Mouse (Mus musculus) midbrain, embryonic 14.5 days (tissue): ENCODE data around the gene Miga2. TPM values are rescaled to one million over a fixed set of nuclear protein-coding genes. Genes with fewer than 3 reads are reported as not detected.

Source experiments
- ATAC-seq: fragments of 200-750 bp; cut with Nextera tagmentation; 2 replicates; pipeline ENCODE4 v1.8.0; 2017; ENCODE audit warnings: moderate number of reproducible peaks, moderate library complexity; ENCODE audit not compliant: low FRiP score, low TSS enrichment
- DNase-seq: peaks from one replicate; pipeline ENCODE4 v3.0.0-alpha.2; 2015
- H3K27ac ChIP-seq: fragments of 300-500 bp; sonication (generic); replicated peaks from 2 replicates; pipeline ENCODE4 v1.5.1; 2014; ENCODE audit warnings: mild to moderate bottlenecking, low read depth, low read length, moderate library complexity
- H3K27me3 ChIP-seq: fragments of 300-500 bp; sonication (generic); 2 replicates; pipeline ENCODE4 v1.6.1; 2014; ENCODE audit warnings: low read length, control low read depth, mixed read lengths; ENCODE audit not compliant: control insufficient read depth, insufficient read depth
- H3K36me3 ChIP-seq: fragments of 300-500 bp; sonication (generic); 2 replicates; pipeline ENCODE4 v1.6.1; 2014; ENCODE audit warnings: low read length, control low read depth; ENCODE audit not compliant: control insufficient read depth, insufficient read depth
- H3K4me1 ChIP-seq: fragments of 300-500 bp; sonication (generic); 2 replicates; pipeline ENCODE4 v1.6.1; 2014; ENCODE audit warnings: mild to moderate bottlenecking, antibody characterized with exemption, low read length, control low read depth; ENCODE audit not compliant: control insufficient read depth, insufficient read depth
- H3K4me2 ChIP-seq: fragments of 300-500 bp; sonication (generic); 2 replicates; pipeline ENCODE4 v1.6.1; 2014; ENCODE audit warnings: mild to moderate bottlenecking, low read length, moderate library complexity
- H3K4me3 ChIP-seq: fragments of 300-500 bp; sonication (generic); replicated peaks from 2 replicates; pipeline ENCODE4 v1.5.1; 2014; ENCODE audit warnings: low read depth, low read length
- H3K9ac ChIP-seq: fragments of 300-500 bp; sonication (generic); replicated peaks from 2 replicates; pipeline ENCODE4 v1.6.1; 2014; ENCODE audit warnings: mild to moderate bottlenecking, low read length, moderate library complexity
- H3K9me3 ChIP-seq: fragments of 300-500 bp; sonication (generic); 2 replicates; pipeline ENCODE4 v1.6.1; 2016; ENCODE audit warnings: low read length, control low read depth, mixed read lengths; ENCODE audit not compliant: control insufficient read depth
- WGBS: fragments of 180-500 bp; shearing (Covaris S2); extraction: QIAGEN DNeasy Blood & Tissue Kit; methylation state at CpG from one replicate; pipeline ENCODE4 v1.1.7; 2014; 5-methylcytosine and 5-hydroxymethylcytosine counted together
- polyA plus RNA-seq: library from polyadenylated mRNA; unstranded; fragments of >200 nt; fragmentation: Nextera tagmentation; extraction: Ambion mirVana; gene quantifications from 2 replicates; pipeline ENCODE4 v1.2.1, GENCODE M21; 2014

Gene Miga2
- polyA plus RNA-seq, 1 experiment from 2014 or later = 26.1 TPM

GRCm38 (mm10) chr2:30371544-30371943, 7.5 kb downstream of the Miga2 start:
- no peak overlapping the region for H3K27ac ChIP-seq
- no peak overlapping the region for H3K4me2 ChIP-seq
- H3K9ac ChIP-seq = no peak overlapping the region
- peaks cover 83% of the 10 kb centered on the region for H3K36me3 ChIP-seq
- H3K27me3 ChIP-seq = no peaks in the 10 kb centered on the region
- no peaks in the 10 kb centered on the region for H3K4me1 ChIP-seq
- ATAC-seq (no peak), DNase-seq (no peak)
- H3K4me3 ChIP-seq = no peak overlapping the region
- no peaks in the 10 kb centered on the region for H3K9me3 ChIP-seq
- 97% methylated on average over 8 of the region's 8 CpGs for WGBS

- WGBS = 98% methylated on average over 5 of the region's 5 CpGs
- Histone ChIP-seq H3K4me3 (no peak overlapping the region), H3K4me1 (no peaks in the 10 kb centered on the region), H3K27me3 (no peaks in the 10 kb centered on the region), H3K9me3 (no peaks in the 10 kb centered on the region), H3K4me2 (no peak overlapping the region), H3K9ac (no peak overlapping the region), H3K36me3 (peaks cover 90% of the 10 kb centered on the region), H3K27ac (no peak overlapping the region)
- DNase-seq (no peak), ATAC-seq (no peak)
Observed at GRCm38 (mm10) chr2:30372726-30373125, 8.7 kb downstream of the Miga2 start.

- 93% methylated on average over 10 of the region's 10 CpGs for WGBS
Observed at GRCm38 (mm10) chr2:30375893-30376292, 11.9 kb downstream of the Miga2 start.

GRCm38 (mm10) chr2:30377721-30378120, 13.7 kb downstream of the Miga2 start:
- H3K4me2 ChIP-seq = no peak overlapping the region
- WGBS = 96% methylated on average over 5 of the region's 5 CpGs
- DNase-seq (no peak), ATAC-seq (no peak)
- no peak overlapping the region for H3K4me3 ChIP-seq
- H3K9ac ChIP-seq = no peak overlapping the region
- no peak overlapping the region for H3K27ac ChIP-seq
- no peaks in the 10 kb centered on the region for H3K4me1 ChIP-seq
- peaks cover 86% of the 10 kb centered on the region for H3K36me3 ChIP-seq
- H3K9me3 ChIP-seq = no peaks in the 10 kb centered on the region
- H3K27me3 ChIP-seq = no peaks in the 10 kb centered on the region

More at GRCm38 (mm10) chr2:30375893-30376292, 11.9 kb downstream of the Miga2 start:
- Histone ChIP-seq H3K4me2 (no peak overlapping the region), H3K4me3 (no peak overlapping the region), H3K4me1 (no peaks in the 10 kb centered on the region), H3K9ac (no peak overlapping the region), H3K36me3 (peaks cover 88% of the 10 kb centered on the region), H3K27ac (no peak overlapping the region), H3K9me3 (no peaks in the 10 kb centered on the region), H3K27me3 (no peaks in the 10 kb centered on the region)
- ATAC-seq (no peak), DNase-seq (no peak)

GRCm38 (mm10) chr2:30379307-30379706, 15.3 kb downstream of the Miga2 start:
- Histone ChIP-seq H3K9me3 (no peaks in the 10 kb centered on the region), H3K36me3 (peaks cover 89% of the 10 kb centered on the region), H3K4me1 (no peaks in the 10 kb centered on the region), H3K27ac (no peak overlapping the region), H3K4me3 (no peak overlapping the region), H3K27me3 (no peaks in the 10 kb centered on the region), H3K9ac (no peak overlapping the region), H3K4me2 (no peak overlapping the region)
- 93% methylated on average over 7 of the region's 7 CpGs for WGBS
- DNase-seq (no peak), ATAC-seq (no peak)

GRCm38 (mm10) chr2:30380564-30381376, 16.7 kb downstream of the Miga2 start:
- no peaks in the 10 kb centered on the region for H3K27me3 ChIP-seq

GRCm38 (mm10) chr2:30381377-30381725, 17.3 kb downstream of the Miga2 start:
- 97% methylated on average over 4 of the region's 4 CpGs for WGBS
- H3K36me3 ChIP-seq = peaks cover 90% of the 10 kb centered on the region

More at GRCm38 (mm10) chr2:30380564-30381376, 16.7 kb downstream of the Miga2 start:
- no peaks in the 10 kb centered on the region for H3K4me1 ChIP-seq
- no peak for ATAC-seq
- H3K9ac ChIP-seq = no peak overlapping the region
- H3K36me3 ChIP-seq = peaks cover 94% of the 10 kb centered on the region
- no peaks in the 10 kb centered on the region for H3K9me3 ChIP-seq
- H3K4me2 ChIP-seq = no peak overlapping the region
- H3K4me3 ChIP-seq = no peak overlapping the region
- 95% methylated on average over 10 of the region's 10 CpGs for WGBS
- no peak overlapping the region for H3K27ac ChIP-seq
- DNase-seq = no peak

GRCm38 (mm10) chr2:30384814-30385213, 20.8 kb downstream of the Miga2 start:
- Histone ChIP-seq H3K4me2 (no peak overlapping the region), H3K27ac (no peak overlapping the region), H3K9ac (no peak overlapping the region), H3K27me3 (no peaks in the 10 kb centered on the region), H3K36me3 (peaks cover 59% of the 10 kb centered on the region), H3K4me3 (no peak overlapping the region), H3K9me3 (no peaks in the 10 kb centered on the region), H3K4me1 (no peaks in the 10 kb centered on the region)
- DNase-seq = no peak
- WGBS = 86% methylated on average over 5 of the region's 5 CpGs
- ATAC-seq = no peak

More at GRCm38 (mm10) chr2:30381377-30381725, 17.3 kb downstream of the Miga2 start:
- H3K4me3 ChIP-seq = no peak overlapping the region
- H3K9ac ChIP-seq = no peak overlapping the region
- no peak overlapping the region for H3K4me2 ChIP-seq
- ATAC-seq = no peak
- no peak overlapping the region for H3K27ac ChIP-seq
- no peaks in the 10 kb centered on the region for H3K27me3 ChIP-seq
- DNase-seq = no peak
- H3K4me1 ChIP-seq = no peaks in the 10 kb centered on the region
- H3K9me3 ChIP-seq = no peaks in the 10 kb centered on the region

GRCm38 (mm10) chr2:30385591-30385990, 21.6 kb downstream of the Miga2 start:
- Histone ChIP-seq H3K4me2 (no peak overlapping the region), H3K9me3 (no peaks in the 10 kb centered on the region), H3K9ac (no peak overlapping the region), H3K36me3 (peaks cover 51% of the 10 kb centered on the region), H3K27ac (no peak overlapping the region), H3K4me1 (no peaks in the 10 kb centered on the region), H3K4me3 (no peak overlapping the region), H3K27me3 (no peaks in the 10 kb centered on the region)
- 83% methylated on average over 4 of the region's 4 CpGs for WGBS
- DNase-seq (no peak), ATAC-seq (no peak)
